Mouse (Mus musculus) liver, postnatal 0 days (tissue): ENCODE data around the gene Ints3. TPM values are rescaled to one million over a fixed set of nuclear protein-coding genes. Genes with fewer than 3 reads are reported as not detected.

Experiments used
- ATAC-seq: fragments of 200-750 bp; cut with Nextera tagmentation; 2 replicates; pipeline ENCODE4 v1.8.0; 2017; ENCODE audit warnings: mild to moderate bottlenecking, moderate library complexity
- DNase-seq: peaks from one replicate; pipeline ENCODE4 v3.0.0-alpha.2; 2016
- H3K27ac ChIP-seq: fragments of 300-500 bp; sonication (generic); 2 replicates; pipeline ENCODE4 v1.5.1; 2014; ENCODE audit warnings: antibody characterized with exemption, moderate library complexity, mild to moderate bottlenecking, low read depth
- H3K27me3 ChIP-seq: fragments of 300-500 bp; sonication (generic); 2 replicates; pipeline ENCODE4 v1.6.1; 2014; ENCODE audit warnings: low read length, control low read depth, mixed read lengths; ENCODE audit not compliant: insufficient read depth
- H3K36me3 ChIP-seq: fragments of 300-500 bp; sonication (generic); replicated peaks from 2 replicates; pipeline ENCODE4 v1.6.1; 2014; ENCODE audit warnings: mild to moderate bottlenecking, control low read depth, low read length, moderate library complexity, mixed read lengths; ENCODE audit not compliant: insufficient read depth
- H3K4me1 ChIP-seq: fragments of 300-500 bp; sonication (generic); 2 replicates; pipeline ENCODE4 v1.6.1; 2014; ENCODE audit warnings: antibody characterized with exemption, mild to moderate bottlenecking, control low read depth; ENCODE audit not compliant: insufficient read depth
- H3K4me2 ChIP-seq: fragments of 300-500 bp; sonication (generic); 2 replicates; pipeline ENCODE4 v1.6.1; 2014; ENCODE audit warnings: low read depth, mild to moderate bottlenecking, low read length, moderate library complexity, mixed read lengths
- H3K4me3 ChIP-seq: fragments of 300-500 bp; sonication (generic); 2 replicates; pipeline ENCODE4 v1.5.1; 2014; ENCODE audit warnings: low read depth, low read length
- H3K9ac ChIP-seq: fragments of 300-500 bp; sonication (generic); replicated peaks from 2 replicates; pipeline ENCODE4 v1.6.1; 2014; ENCODE audit warnings: mild to moderate bottlenecking, moderate library complexity
- H3K9me3 ChIP-seq: fragments of 300-500 bp; sonication (generic); 2 replicates; pipeline ENCODE4 v1.6.1; 2016; ENCODE audit warnings: mild to moderate bottlenecking, control low read depth, low read length, mixed read lengths
- CTCF ChIP-seq: sonication (generic); IDR thresholded peaks from 2 replicates; pipeline ENCODE4 v1.5.1; 2016; ENCODE audit warnings: antibody characterized with exemption, low read depth
- EP300 ChIP-seq: IDR thresholded peaks from 2 replicates; pipeline ENCODE4 v1.6.1; 2016; ENCODE audit warnings: antibody characterized with exemption, low read depth, mild to moderate bottlenecking
- WGBS: fragments of 180-500 bp; shearing (Covaris S2); extraction: QIAGEN DNeasy Blood & Tissue Kit; methylation state at CpG from one replicate; pipeline ENCODE4 v1.1.7; 2014; ENCODE audit not compliant: insufficient replicate concordance; 5-methylcytosine and 5-hydroxymethylcytosine counted together
- polyA plus RNA-seq: library from polyadenylated mRNA; unstranded; fragments of >200 nt; fragmentation: Nextera tagmentation; extraction: Ambion mirVana; gene quantifications from 2 replicates; pipeline ENCODE4 v1.2.1, GENCODE M21; 2015

Gene Ints3
- polyA plus RNA-seq, 1 experiment from 2014 or later, result 4.6 TPM

DNA sequence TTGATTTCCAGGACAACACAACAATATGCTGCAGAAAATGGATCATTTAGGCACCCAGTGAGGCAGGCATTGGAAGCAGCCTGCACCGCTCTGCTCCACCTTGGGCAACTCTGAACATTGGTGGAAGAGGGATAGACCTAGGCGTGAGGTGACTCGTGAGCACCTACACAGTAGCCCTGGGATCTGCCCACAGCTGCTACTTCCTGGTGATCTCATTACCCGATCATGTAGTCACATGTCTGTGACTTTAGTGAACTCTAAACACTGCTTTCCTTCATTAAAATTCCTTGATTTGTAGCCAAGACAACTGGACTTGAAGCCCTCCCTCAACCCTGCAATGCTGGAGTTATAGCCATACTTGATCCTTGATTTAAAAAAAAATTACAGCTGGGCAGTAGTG is 59.1 kb downstream of the Ints3 start:
- ATAC-seq (no peak), DNase-seq (no peak)
- 78% methylated on average over 4 of the region's 4 CpGs for WGBS
- H3K4me3 ChIP-seq, result no peak overlapping the region
- no peak overlapping the region for H3K9ac ChIP-seq
- H3K27me3 ChIP-seq, result no peaks in the 10 kb centered on the region
- no peak overlapping the region for H3K4me2 ChIP-seq
- no peaks in the 10 kb centered on the region for H3K9me3 ChIP-seq
- TF ChIP-seq EP300 (no peak), CTCF (no peak)
- H3K4me1 ChIP-seq, result 0 out of 2 replicates have a peak, but pooled peaks cover 3% of the 10 kb centered on the region
- no peak overlapping the region for H3K27ac ChIP-seq
- H3K36me3 ChIP-seq, result no peaks in the 10 kb centered on the region

DNA sequence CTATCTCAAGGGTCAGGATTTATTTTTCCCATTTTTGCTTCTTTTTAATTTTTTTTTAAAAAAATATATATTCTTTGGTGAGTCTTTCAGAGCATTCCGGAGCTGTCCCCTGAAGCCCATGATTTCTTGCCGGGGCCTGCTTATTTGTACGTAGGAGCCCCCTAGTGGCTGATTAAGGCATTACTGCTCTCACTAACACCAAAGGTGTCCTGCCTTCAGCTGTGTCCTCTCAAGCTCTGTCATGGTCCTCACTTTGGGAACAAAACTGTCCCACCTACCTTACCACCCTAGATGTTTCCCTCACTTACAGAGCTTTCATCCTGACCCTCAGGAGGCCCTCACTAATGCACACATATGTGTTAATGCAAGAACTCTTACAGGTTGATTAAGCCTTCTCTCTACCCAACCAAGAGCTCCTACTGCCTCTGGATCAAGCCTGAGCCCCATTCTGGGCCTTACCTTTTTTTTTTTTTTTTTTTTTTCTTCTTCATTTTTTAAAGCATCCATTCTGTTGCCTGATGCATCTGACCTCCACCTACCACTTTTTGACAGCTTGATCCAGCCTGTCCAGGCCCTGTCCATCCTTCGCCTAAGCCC is 59.9 kb downstream of the Ints3 start:
- peak; percentile 76 for ATAC-seq
- H3K27me3 ChIP-seq, result no peaks in the 10 kb centered on the region

DNA sequence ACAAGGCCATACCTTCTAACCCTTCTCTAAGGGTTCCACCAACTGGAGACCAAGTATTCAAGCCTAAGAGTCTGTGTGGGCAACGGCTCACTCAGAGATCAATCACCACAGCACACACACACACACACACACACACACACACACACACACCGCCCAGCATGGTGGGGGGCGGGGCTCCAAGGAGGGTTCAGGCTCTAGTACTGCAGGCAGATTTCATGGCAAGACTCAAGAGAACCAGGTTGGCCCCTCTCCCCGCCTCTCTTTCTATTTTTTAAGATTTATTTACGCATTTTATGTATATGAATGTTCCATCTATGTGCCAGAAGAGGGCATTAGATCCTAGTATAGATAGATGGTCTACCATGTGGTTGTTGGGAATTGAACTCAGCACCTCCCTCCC is 60.6 kb downstream of the Ints3 start:
- WGBS, result 53% methylated on average over 4 of the region's 5 CpGs
- H3K36me3 ChIP-seq, result no peaks in the 10 kb centered on the region
- no peak for TF ChIP-seq CTCF
- TF ChIP-seq EP300, result no peak
- H3K27ac ChIP-seq, result no peak overlapping the region
- no peak overlapping the region for H3K4me2 ChIP-seq
- H3K4me3 ChIP-seq, result no peak overlapping the region
- H3K9ac ChIP-seq, result no peak overlapping the region
- H3K4me1 ChIP-seq, result 0 out of 2 replicates have a peak, but pooled peaks cover 3% of the 10 kb centered on the region
- H3K27me3 ChIP-seq, result no peaks in the 10 kb centered on the region
- DNase-seq (no peak), ATAC-seq (no peak)
- no peaks in the 10 kb centered on the region for H3K9me3 ChIP-seq

More for the DNA sequence above, 59.9 kb downstream of the Ints3 start:
- peak; percentile 89 for TF ChIP-seq CTCF
- no peak for TF ChIP-seq EP300
- no peaks in the 10 kb centered on the region for H3K9me3 ChIP-seq
- H3K4me2 ChIP-seq, result no peak overlapping the region
- H3K4me3 ChIP-seq, result no peak overlapping the region
- no peak overlapping the region for H3K9ac ChIP-seq
- H3K4me1 ChIP-seq, result 0 out of 2 replicates have a peak, but pooled peaks cover 3% of the 10 kb centered on the region
- H3K27ac ChIP-seq, result no peak overlapping the region
- peak; percentile 80 for DNase-seq
- WGBS, result 28% methylated on average over 4 of the region's 4 CpGs
- H3K36me3 ChIP-seq, result no peaks in the 10 kb centered on the region

DNA sequence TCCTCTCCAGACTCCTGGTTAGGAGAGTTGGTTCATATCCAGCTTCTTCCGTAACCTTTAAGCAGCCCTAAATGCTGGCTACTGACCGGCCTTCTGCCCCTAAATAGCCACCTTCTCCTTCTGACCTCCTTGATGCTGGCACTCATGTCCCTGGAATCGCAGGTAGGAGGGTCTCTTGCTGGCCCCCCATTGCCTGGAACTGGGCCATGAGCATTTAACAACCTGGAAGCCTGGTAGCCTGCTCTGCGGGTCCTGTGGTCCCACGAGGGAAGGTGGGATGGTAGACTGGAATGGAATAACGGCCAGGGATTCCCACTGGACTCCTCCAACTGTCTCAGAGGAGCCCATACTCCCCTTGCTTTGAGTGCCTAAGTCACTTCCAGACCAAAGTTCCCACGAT is 61.6 kb downstream of the Ints3 start:
- no peak overlapping the region for H3K4me3 ChIP-seq
- H3K9me3 ChIP-seq, result no peaks in the 10 kb centered on the region
- H3K4me2 ChIP-seq, result no peak overlapping the region
- H3K36me3 ChIP-seq, result no peaks in the 10 kb centered on the region
- no peak overlapping the region for H3K27ac ChIP-seq
- TF ChIP-seq CTCF (no peak), EP300 (no peak)
- DNase-seq (no peak), ATAC-seq (no peak)
- no peak overlapping the region for H3K9ac ChIP-seq
- WGBS, result 67% methylated on average over 7 of the region's 7 CpGs
- peaks cover 3% of the 10 kb centered on the region; the same call in 1 of the 2 replicates for H3K4me1 ChIP-seq
- H3K27me3 ChIP-seq, result no peaks in the 10 kb centered on the region

DNA sequence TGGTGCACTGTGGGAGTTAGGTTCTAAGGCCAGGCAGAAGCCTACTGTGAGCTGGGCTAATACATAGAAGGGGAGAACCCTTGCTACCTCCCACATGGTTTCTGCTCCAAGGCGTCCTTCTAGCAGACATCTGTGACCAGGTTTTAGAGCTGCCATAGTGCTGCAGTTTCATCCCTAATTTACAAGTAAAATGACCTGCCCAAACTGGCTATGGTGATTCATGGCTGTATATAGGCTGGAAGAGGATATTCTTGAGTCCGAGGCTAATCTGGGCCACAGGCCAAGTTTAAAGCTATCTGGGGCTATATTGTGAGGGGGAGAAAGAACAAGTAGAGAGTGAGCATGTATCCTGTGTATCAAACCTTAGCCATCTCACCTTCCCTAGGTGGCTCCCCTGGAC is 64.4 kb downstream of the Ints3 start:
- no peak for ATAC-seq
- Histone ChIP-seq H3K27ac (no peak overlapping the region), H3K36me3 (no peaks in the 10 kb centered on the region), H3K27me3 (no peaks in the 10 kb centered on the region), H3K4me1 (no peaks in the 10 kb centered on the region; the same call in 1 of the 2 replicates), H3K9me3 (no peaks in the 10 kb centered on the region), H3K4me2 (no peak overlapping the region), H3K4me3 (no peak overlapping the region), H3K9ac (no peak overlapping the region)
- TF ChIP-seq EP300 (no peak), CTCF (no peak)
- DNase-seq, result no peak
- 51% methylated on average over 2 of the region's 2 CpGs for WGBS

DNA sequence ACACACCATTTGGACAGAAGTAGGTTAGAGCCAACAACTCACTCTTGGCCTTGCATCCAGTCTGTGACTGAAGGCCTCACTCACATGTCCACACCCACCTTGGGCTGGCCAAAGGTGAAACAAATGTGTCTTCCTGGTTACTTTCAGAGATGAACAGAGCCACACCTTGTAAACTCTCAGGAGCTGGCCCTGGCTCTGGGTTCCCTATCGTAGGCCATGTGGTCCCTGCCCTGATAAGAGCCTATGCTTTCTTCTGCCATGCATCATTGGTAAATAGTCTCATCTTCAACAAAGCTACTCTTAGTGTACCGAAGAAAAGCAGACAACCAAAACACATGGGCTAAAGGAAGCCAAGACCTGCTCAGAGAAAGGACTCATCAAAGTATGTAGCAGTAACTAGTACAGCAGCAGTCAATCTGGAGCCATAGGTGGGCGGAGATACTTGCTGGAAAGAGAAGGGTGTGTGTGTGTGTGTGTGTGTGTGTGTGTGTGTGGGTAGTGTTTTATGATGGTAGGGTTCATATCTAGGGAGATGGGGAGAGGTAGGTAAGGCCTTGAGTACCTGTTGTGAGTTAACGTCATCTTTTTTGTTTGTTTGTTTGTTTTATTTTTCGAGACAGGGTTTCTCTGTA is 66.3 kb downstream of the Ints3 start:
- Histone ChIP-seq H3K4me1 (no peaks in the 10 kb centered on the region; the same call in none of the 2 replicates), H3K4me2 (no peak overlapping the region), H3K27ac (no peak overlapping the region), H3K9me3 (no peaks in the 10 kb centered on the region), H3K9ac (no peak overlapping the region), H3K36me3 (no peaks in the 10 kb centered on the region; the same call in 1 of the 2 replicates), H3K27me3 (no peaks in the 10 kb centered on the region), H3K4me3 (no peak overlapping the region)
- ATAC-seq (no peak), DNase-seq (no peak)
- TF ChIP-seq CTCF (no peak), EP300 (no peak)
- 75% methylated on average over 5 of the region's 5 CpGs for WGBS
